Mouse (Mus musculus) liver, adult 2 months (tissue): Measurements from ENCODE around the gene Cnst.

ENCODE experiments used
- CTCF ChIP-seq: fragments of 200-500 bp; IDR thresholded peaks from 2 replicates; pipeline ENCODE4 v1.5.1; 2011; ENCODE audit warnings: low read depth, low read length, control low read depth
- POLR2A ChIP-seq: fragments of 200-500 bp; IDR thresholded peaks from 2 replicates; pipeline ENCODE4 v1.6.1; 2011; ENCODE audit warnings: low read length, control low read depth; ENCODE audit not compliant: insufficient read depth; ENCODE audit errors: extremely low read depth

DNA sequence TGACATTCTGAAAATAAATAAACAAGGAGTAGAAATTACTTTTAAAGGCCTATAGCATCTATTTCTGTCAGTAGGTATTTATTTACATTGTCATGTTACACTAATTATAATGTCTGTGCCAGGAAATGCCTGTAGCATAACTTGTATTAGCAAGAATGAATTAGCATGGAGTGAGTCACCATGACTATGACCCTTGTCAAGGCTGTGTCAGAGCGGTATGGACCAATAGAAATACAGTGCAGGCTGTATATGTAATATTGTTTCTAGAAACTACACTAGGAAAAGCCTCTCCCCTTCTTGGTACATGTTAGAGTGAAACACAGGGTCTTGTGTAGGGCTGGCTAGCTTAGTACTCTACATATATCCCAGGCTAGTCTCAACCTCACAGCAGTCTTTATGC, 24.3 kb downstream of the Cnst start:
- TF ChIP-seq POLR2A (no peak), CTCF (no peak)
